Mouse (Mus musculus): ENCODE results near the gene Card6.

- no peak for TF ChIP-seq POLR2A (IDR thresholded peaks at IDR 0.05; ENCODE audit: borderline replicate concordance, insufficient read depth, low read length)
- no peak for TF ChIP-seq CTCF (IDR thresholded peaks at IDR 0.05; ENCODE audit: borderline replicate concordance, insufficient read depth, low read depth, low read length)
Observed at GRCm38 (mm10) chr15:5142714-5143113, 34.4 kb upstream of the Card6 start.
